Mouse (Mus musculus): ENCODE data around the gene Ubr1. TPM values are rescaled to one million over a fixed set of nuclear protein-coding genes. Genes with fewer than 3 reads are reported as not detected.

Gene Ubr1
- 21.8 and 25.5 TPM in 2 replicates for polyA plus RNA-seq (2015; fragmentation: Nextera tagmentation; extraction: Ambion mirVana)

- peak within 1 kb of the TSS; percentile 81 for H3K27ac ChIP-seq
- H3K4me1 ChIP-seq, result peaks cover 4% of the 10 kb centered on the region; the same call in 1 of the 2 replicates
- H3K9ac ChIP-seq, result peak within 1 kb of the TSS; percentile 53
- peak within 1 kb of the TSS; percentile 56 for H3K4me2 ChIP-seq
- no peaks in the 10 kb centered on the region for H3K9me3 ChIP-seq
- peak; percentile 80 for ATAC-seq (ENCODE audit: insufficient number of reproducible peaks, low FRiP score, low TSS enrichment, low read depth)
- WGBS, result under 1% methylated on average over 39 of the region's 39 CpGs
- no peaks in the 10 kb centered on the region for H3K36me3 ChIP-seq
- peaks cover 5% of the 10 kb centered on the region; the same call in 1 of the 2 replicates for H3K27me3 ChIP-seq
- H3K4me3 ChIP-seq, result peak within 1 kb of the TSS; percentile 76
Measured at GRCm38 (mm10) chr2:120970559-120971080, at the start of gene Ubr1. Gene Ubr1, minus strand, starts transcription at chr2:120970715.

DNA sequence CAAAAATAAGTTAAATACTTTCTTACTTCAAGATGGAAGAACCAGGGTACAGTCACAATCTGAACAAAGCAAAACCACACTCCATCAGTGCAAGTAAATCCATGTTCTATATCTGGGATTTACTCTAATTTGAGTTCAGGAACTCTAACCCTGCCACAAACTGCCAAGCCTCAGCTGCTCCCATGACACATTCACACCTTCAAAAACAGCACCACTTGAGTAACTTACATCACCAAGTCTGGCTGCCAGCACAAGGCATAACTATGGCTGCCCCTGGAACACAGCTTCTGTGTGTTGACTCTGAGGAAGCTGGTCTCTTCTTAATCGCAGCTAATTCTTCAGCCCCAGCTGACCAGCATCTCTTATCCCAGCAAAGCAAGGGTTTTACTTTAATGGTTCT lies 46.6 kb upstream of the Ubr1 start:
- no peak overlapping the region for H3K4me2 ChIP-seq
- H3K36me3 ChIP-seq, result peaks cover 40% of the 10 kb centered on the region
- H3K27me3 ChIP-seq, result no peaks in the 10 kb centered on the region
- H3K4me1 ChIP-seq, result no peaks in the 10 kb centered on the region
- WGBS, result 100% methylated on average over 1 of the region's 1 CpGs
- H3K9me3 ChIP-seq, result no peaks in the 10 kb centered on the region
- no peak overlapping the region for H3K9ac ChIP-seq
- no peak overlapping the region for H3K4me3 ChIP-seq
- no peak overlapping the region for H3K27ac ChIP-seq
- no peak for ATAC-seq (ENCODE audit: insufficient number of reproducible peaks, low FRiP score, low TSS enrichment, low read depth)

DNA sequence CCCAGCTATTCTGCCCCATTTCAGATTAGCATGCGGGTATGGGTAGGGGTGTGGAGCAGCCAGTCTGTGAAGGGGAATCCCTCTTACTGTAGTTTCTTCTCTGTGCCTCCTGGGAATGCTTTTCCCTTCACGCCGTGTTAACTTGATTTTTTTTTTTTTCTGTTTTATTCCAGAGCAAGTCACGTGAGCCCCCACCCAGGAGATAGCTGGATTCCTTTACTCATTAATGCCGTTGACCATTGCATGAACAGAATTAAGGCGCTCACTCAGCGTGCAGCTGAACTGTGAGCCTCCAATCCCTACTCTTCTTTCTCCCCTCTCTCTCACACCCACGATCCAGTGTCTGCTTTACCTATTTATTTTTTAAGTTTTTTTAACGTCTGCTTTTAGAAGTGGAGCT lies 45.7 kb upstream of the Ubr1 start:
- no peak overlapping the region for H3K4me3 ChIP-seq
- H3K9ac ChIP-seq, result no peak overlapping the region
- H3K9me3 ChIP-seq, result no peaks in the 10 kb centered on the region
- H3K4me1 ChIP-seq, result no peaks in the 10 kb centered on the region
- H3K27ac ChIP-seq, result no peak overlapping the region
- H3K4me2 ChIP-seq, result no peak overlapping the region
- ATAC-seq (ENCODE audit: insufficient number of reproducible peaks, low FRiP score, low TSS enrichment, low read depth), result no peak
- H3K27me3 ChIP-seq, result no peaks in the 10 kb centered on the region
- WGBS, result 92% methylated on average over 9 of the region's 9 CpGs
- H3K36me3 ChIP-seq, result peaks cover 49% of the 10 kb centered on the region

DNA sequence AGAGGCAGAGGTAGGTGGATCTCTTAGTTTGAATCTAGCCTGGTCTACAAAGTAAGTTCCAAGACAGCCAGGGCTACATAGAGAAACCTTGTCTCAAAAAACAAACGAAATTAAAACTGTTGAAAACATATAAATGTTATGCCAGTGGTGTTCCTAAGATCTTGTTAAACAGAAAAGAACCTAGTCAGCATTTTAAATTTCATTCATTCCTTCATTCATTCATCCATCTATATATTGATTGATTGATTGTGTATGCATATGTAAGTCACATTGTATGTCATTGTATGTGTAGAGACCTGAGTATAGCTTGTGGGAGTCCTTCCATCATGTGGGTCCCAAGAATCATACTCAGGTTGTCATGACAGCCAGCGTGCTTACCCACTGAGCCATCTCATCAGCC lies 45.0 kb upstream of the Ubr1 start:
- Histone ChIP-seq H3K27me3 (no peaks in the 10 kb centered on the region), H3K4me2 (no peak overlapping the region), H3K9ac (no peak overlapping the region), H3K9me3 (no peaks in the 10 kb centered on the region), H3K27ac (no peak overlapping the region), H3K4me3 (no peak overlapping the region), H3K36me3 (peaks cover 52% of the 10 kb centered on the region), H3K4me1 (no peaks in the 10 kb centered on the region)
- ATAC-seq (ENCODE audit: insufficient number of reproducible peaks, low FRiP score, low TSS enrichment, low read depth), result no peak
- WGBS, result 82% methylated on average over 2 of the region's 2 CpGs

GRCm38 (mm10) chr2:121012676-121013075 lies 42.2 kb upstream of the Ubr1 start:
- H3K9ac ChIP-seq, result no peak overlapping the region
- peaks cover 48% of the 10 kb centered on the region for H3K36me3 ChIP-seq
- H3K4me2 ChIP-seq, result no peak overlapping the region
- no peaks in the 10 kb centered on the region for H3K27me3 ChIP-seq
- no peaks in the 10 kb centered on the region for H3K9me3 ChIP-seq
- no peak overlapping the region for H3K4me3 ChIP-seq
- ATAC-seq (ENCODE audit: insufficient number of reproducible peaks, low FRiP score, low TSS enrichment, low read depth), result no peak
- 89% methylated on average over 9 of the region's 9 CpGs for WGBS
- no peak overlapping the region for H3K27ac ChIP-seq
- peaks cover 7% of the 10 kb centered on the region for H3K4me1 ChIP-seq

DNA sequence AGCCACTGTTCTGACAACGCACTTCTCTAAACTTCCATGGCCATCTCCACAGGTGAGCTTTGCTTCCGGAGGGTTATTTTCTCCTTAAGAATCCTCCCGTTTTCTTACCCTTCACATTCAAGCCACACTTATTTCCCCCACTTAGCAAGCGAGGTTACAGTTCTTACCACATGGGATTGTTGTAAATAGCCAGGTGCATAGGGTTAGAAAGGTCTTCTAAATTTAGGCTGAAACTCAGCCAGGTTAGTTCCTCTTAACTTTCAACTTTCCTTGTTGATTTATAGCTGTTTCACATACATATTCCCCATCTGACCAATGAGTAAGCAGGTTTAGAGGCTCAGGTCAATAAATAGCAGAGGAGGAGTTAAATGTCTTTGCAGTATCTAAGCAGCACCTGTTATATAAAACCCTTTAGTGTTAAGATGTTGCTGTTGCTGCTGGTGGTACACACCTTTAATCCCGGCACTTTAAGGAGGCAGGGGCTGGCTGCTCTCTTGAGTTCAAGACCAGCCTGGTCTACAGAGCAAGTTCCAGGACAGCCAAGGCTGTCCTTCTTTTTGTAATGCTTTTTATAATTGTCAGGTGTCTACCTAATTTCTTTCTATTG lies 38.7 kb upstream of the Ubr1 start:
- Histone ChIP-seq H3K36me3 (peaks cover 25% of the 10 kb centered on the region), H3K9me3 (no peaks in the 10 kb centered on the region), H3K9ac (peak overlapping the region; percentile 41), H3K27ac (no peak overlapping the region), H3K4me2 (peak overlapping the region; percentile 67), H3K4me3 (peak overlapping the region; percentile 62), H3K4me1 (peaks cover 7% of the 10 kb centered on the region), H3K27me3 (no peaks in the 10 kb centered on the region)
- WGBS, result 21% methylated on average over 5 of the region's 5 CpGs
- ATAC-seq (ENCODE audit: insufficient number of reproducible peaks, low FRiP score, low TSS enrichment, low read depth), result no peak

DNA sequence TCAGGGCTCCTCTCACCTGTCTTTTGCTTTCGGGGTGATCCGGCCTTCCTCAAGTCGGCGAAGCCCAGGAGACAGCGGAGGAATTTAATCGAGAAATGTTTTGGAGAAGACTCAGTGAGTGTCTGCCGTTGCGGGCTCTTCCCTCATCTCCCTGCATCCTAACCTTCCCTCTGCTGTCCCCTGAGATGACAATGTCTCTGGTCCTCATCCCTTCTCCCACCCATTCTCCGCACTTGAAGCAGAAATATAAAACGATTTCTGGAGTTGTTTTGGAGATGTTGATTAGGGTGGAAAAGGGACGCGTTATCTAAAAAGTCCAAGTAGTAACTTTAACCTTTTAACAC lies 38.1 kb upstream of the Ubr1 start:
- peak overlapping the region; percentile 67 for H3K4me2 ChIP-seq
- ATAC-seq (ENCODE audit: insufficient number of reproducible peaks, low FRiP score, low TSS enrichment, low read depth), result no peak
- no peaks in the 10 kb centered on the region for H3K9me3 ChIP-seq
- H3K36me3 ChIP-seq, result peaks cover 22% of the 10 kb centered on the region
- peaks cover 7% of the 10 kb centered on the region for H3K4me1 ChIP-seq
- H3K4me3 ChIP-seq, result peak overlapping the region; percentile 62
- H3K9ac ChIP-seq, result peak overlapping the region; percentile 41
- whole genome bisulfite sequencing, result 1% methylated on average over 12 of the region's 12 CpGs
- H3K27me3 ChIP-seq, result no peaks in the 10 kb centered on the region
- no peak overlapping the region for H3K27ac ChIP-seq

DNA sequence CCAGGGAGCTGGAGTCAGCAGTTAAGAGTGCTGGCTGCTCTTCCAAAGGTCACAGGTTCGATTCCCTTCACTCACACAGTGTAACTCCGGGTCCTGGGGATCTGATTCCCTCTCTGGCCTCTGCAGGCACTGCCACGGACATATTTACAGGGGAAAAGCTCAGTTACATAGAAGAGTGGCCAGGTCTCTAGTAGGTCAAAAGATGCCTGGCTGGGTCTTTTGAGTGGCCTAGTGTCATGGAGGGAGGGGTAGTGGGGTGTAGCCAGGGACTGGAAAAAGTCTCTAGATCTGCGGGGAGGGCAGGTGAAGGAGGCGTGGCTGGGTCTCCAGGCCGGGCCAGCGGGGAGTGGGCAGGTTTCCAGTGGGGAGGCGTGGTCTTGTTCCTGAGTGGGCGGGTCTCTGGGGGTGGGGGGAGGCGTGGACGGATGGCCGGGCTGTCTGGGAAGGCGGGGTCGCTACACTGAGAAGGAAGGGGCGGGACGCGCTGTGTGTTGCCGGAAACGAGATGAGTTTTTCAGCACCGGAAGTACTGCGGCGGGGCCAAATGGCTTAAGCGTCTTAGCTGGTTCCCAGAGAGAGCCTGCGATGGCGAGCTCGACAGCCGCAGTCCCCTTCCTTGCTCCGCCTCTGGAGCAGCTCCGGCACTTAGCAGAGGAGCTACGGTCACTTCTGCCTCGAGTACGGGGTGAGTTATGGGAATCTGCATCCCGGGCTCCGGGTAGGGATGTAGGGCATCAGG lies 37.6 kb upstream of the Ubr1 start, which contains the start of gene Ccndbp1:
TSS of gene Ccndbp1 (plus strand) at position 479 of the 739 bp plus-strand sequence.
- H3K9ac ChIP-seq, result peak within 1 kb of the TSS; percentile 41
- peak; percentile 91 for ATAC-seq (ENCODE audit: insufficient number of reproducible peaks, low FRiP score, low TSS enrichment, low read depth)
- 2% methylated on average over 34 of the region's 34 CpGs for WGBS
- 0 out of 2 replicates have a peak within 1 kb of the TSS, but pooled peaks have one; percentile 38 for H3K27ac ChIP-seq
- peak within 1 kb of the TSS; percentile 62 for H3K4me3 ChIP-seq
- peaks cover 7% of the 10 kb centered on the region for H3K4me1 ChIP-seq
- H3K27me3 ChIP-seq, result no peaks in the 10 kb centered on the region
- H3K9me3 ChIP-seq, result no peaks in the 10 kb centered on the region
- H3K36me3 ChIP-seq, result peaks cover 20% of the 10 kb centered on the region
- peak within 1 kb of the TSS; percentile 67 for H3K4me2 ChIP-seq

DNA sequence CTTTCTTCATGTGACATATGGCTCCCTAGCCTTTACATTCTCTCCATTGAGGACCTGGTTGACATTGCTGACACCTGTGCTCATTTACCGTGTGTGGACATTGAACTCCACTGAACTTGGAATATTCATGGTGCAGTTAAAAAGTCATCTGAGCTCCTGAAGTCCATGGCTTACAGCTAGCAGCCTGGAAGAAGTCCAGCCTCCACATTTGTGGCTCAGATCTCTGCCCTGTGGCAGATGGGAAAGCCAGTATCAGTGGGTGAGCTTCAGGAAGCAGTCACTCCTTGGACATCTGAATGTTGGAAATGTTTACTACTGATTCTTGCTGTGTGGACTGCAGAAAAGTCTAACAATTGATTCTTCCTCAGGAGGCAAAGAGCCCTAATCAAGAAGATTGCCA lies 36.5 kb upstream of the Ubr1 start:
- Histone ChIP-seq H3K4me1 (peaks cover 7% of the 10 kb centered on the region), H3K27me3 (no peaks in the 10 kb centered on the region), H3K27ac (no peak overlapping the region), H3K9me3 (no peaks in the 10 kb centered on the region), H3K9ac (no peak overlapping the region), H3K4me3 (no peak overlapping the region), H3K4me2 (no peak overlapping the region), H3K36me3 (peaks cover 10% of the 10 kb centered on the region)
- WGBS, result 72% methylated on average over 1 of the region's 1 CpGs
- ATAC-seq (ENCODE audit: insufficient number of reproducible peaks, low FRiP score, low TSS enrichment, low read depth), result no peak

GRCm38 (mm10) chr2:121004018-121004811 lies 33.7 kb upstream of the Ubr1 start:
- peaks cover 4% of the 10 kb centered on the region for H3K4me1 ChIP-seq
- no peaks in the 10 kb centered on the region for H3K9me3 ChIP-seq
- H3K36me3 ChIP-seq, result no peaks in the 10 kb centered on the region
- H3K27ac ChIP-seq, result no peak overlapping the region
- no peak overlapping the region for H3K9ac ChIP-seq
- ATAC-seq (ENCODE audit: insufficient number of reproducible peaks, low FRiP score, low TSS enrichment, low read depth), result no peak
- no peaks in the 10 kb centered on the region for H3K27me3 ChIP-seq
- WGBS, result 79% methylated on average over 7 of the region's 7 CpGs
- no peak overlapping the region for H3K4me2 ChIP-seq
- no peak overlapping the region for H3K4me3 ChIP-seq

DNA sequence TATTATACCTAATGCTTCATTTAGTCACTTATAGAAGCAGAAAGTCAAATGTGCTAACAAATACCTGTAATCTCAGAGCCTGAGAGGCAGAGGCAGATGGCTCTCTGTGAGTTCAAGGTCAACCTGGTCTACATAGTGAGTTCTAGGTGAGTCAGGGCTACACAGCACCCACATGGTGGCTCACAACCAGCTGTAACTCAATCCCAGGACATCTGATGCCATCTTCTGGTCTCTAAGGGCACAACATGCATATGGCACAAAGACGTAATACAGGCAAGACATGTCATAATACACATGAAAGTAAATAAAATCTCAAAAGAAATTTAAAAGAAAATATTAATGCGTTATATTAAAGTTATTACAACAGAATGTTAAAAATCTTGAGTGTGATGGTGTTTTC lies 33.1 kb upstream of the Ubr1 start:
- Histone ChIP-seq H3K4me3 (no peak overlapping the region), H3K27me3 (no peaks in the 10 kb centered on the region), H3K9me3 (no peaks in the 10 kb centered on the region), H3K4me1 (no peaks in the 10 kb centered on the region), H3K36me3 (no peaks in the 10 kb centered on the region), H3K27ac (no peak overlapping the region), H3K9ac (no peak overlapping the region), H3K4me2 (no peak overlapping the region)
- 69% methylated on average over 2 of the region's 2 CpGs for WGBS
- no peak for ATAC-seq (ENCODE audit: insufficient number of reproducible peaks, low FRiP score, low TSS enrichment, low read depth)

DNA sequence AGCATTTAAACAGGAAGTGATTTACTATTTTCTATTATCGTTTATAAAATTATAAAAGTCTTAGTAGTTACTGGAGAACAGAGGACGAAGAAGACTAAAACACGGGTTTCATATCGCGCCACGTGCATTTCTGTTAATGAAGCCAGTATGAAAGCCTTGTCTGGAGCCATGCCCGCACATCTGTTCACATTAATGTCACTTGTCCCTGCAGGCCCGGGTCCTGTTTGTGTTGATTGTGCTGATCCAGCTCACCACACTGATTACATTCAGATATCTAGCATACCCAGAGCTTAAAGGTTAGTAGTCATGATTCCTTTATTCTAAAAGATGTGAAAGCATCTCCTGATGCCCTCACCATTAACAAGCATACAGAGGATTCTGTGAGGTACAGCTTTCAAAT lies 28.3 kb upstream of the Ubr1 start:
- Histone ChIP-seq H3K9ac (no peak overlapping the region), H3K9me3 (no peaks in the 10 kb centered on the region), H3K4me3 (no peak overlapping the region), H3K4me1 (no peaks in the 10 kb centered on the region), H3K36me3 (no peaks in the 10 kb centered on the region), H3K27me3 (no peaks in the 10 kb centered on the region), H3K4me2 (no peak overlapping the region), H3K27ac (no peak overlapping the region)
- WGBS, result 77% methylated on average over 8 of the region's 8 CpGs
- ATAC-seq (ENCODE audit: insufficient number of reproducible peaks, low FRiP score, low TSS enrichment, low read depth), result no peak
